Mouse (Mus musculus) A20 (cell line): ENCODE data around the gene Auts2.

ENCODE experiments used
- DNase-seq: peaks from one replicate; pipeline ENCODE4 v3.0.0-alpha.2; 2011; ENCODE audit warnings: low read depth, low spot score

Gene Auts2

GRCm38 (mm10) chr5:131575733-131576265 is 967.3 kb downstream of the Auts2 start:
- DNase-seq, result no peak

- DNase-seq, result no peak
Observed at GRCm38 (mm10) chr5:131575086-131575514, 968.0 kb downstream of the Auts2 start.

GRCm38 (mm10) chr5:131574469-131575085 is 968.6 kb downstream of the Auts2 start:
- DNase-seq, result no peak

- no peak for DNase-seq
Observed at GRCm38 (mm10) chr5:131573296-131574177, 969.6 kb downstream of the Auts2 start.

GRCm38 (mm10) chr5:131566032-131566431 is 977.1 kb downstream of the Auts2 start:
- no peak for DNase-seq

- no peak for DNase-seq
Observed at GRCm38 (mm10) chr5:131563630-131564252, 979.4 kb downstream of the Auts2 start.

GRCm38 (mm10) chr5:131560773-131561560 is 982.2 kb downstream of the Auts2 start:
- no peak for DNase-seq

GRCm38 (mm10) chr5:131558403-131559174 is 984.6 kb downstream of the Auts2 start:
- DNase-seq, result no peak

- no peak for DNase-seq
Observed at GRCm38 (mm10) chr5:131557591-131558385, 985.4 kb downstream of the Auts2 start.

GRCm38 (mm10) chr5:131548932-131549563 is 994.1 kb downstream of the Auts2 start:
- DNase-seq, result no peak

GRCm38 (mm10) chr5:131547926-131548325 is 995.2 kb downstream of the Auts2 start:
- no peak for DNase-seq

GRCm38 (mm10) chr5:131546414-131546813 is 996.7 kb downstream of the Auts2 start:
- DNase-seq, result no peak

- no peak for DNase-seq
Observed at GRCm38 (mm10) chr5:131544381-131544780, 998.8 kb downstream of the Auts2 start.

GRCm38 (mm10) chr5:131538311-131538915 is 1004.7 kb downstream of the Auts2 start:
- DNase-seq, result no peak

GRCm38 (mm10) chr5:131537831-131538310 is 1005.3 kb downstream of the Auts2 start:
- DNase-seq, result no peak

GRCm38 (mm10) chr5:131537155-131537830 is 1005.9 kb downstream of the Auts2 start:
- DNase-seq, result no peak

GRCm38 (mm10) chr5:131535752-131536151 is 1007.4 kb downstream of the Auts2 start:
- DNase-seq, result no peak

- no peak for DNase-seq
Observed at GRCm38 (mm10) chr5:131533815-131534214, 1009.3 kb downstream of the Auts2 start.
